Mouse (Mus musculus) neural tube, embryonic 14.5 days (tissue): ENCODE measurements at regions not wholly inside any gene's neighbourhood (a gene's known extent, or its start where the extent isn't known, plus 50 kb on each side); places are given as distances from the start of the nearest gene placed in this dataset.

Source experiments
- ATAC-seq: fragments of 200-750 bp; cut with Nextera tagmentation; 2 replicates; pipeline ENCODE4 v1.8.0; 2017; ENCODE audit warnings: low read depth, mild to moderate bottlenecking, moderate TSS enrichment, moderate library complexity
- H3K27ac ChIP-seq: fragments of 300-500 bp; sonication (generic); 2 replicates; pipeline ENCODE4 v1.5.1; 2014; ENCODE audit warnings: low read depth, mild to moderate bottlenecking, control low read depth, low read length, moderate library complexity, mixed read lengths
- H3K27me3 ChIP-seq: fragments of 300-500 bp; sonication (generic); 2 replicates; pipeline ENCODE4 v1.6.1; 2014; ENCODE audit warnings: low read length; ENCODE audit not compliant: control insufficient read depth, insufficient read depth
- H3K36me3 ChIP-seq: fragments of 300-500 bp; sonication (generic); 2 replicates; pipeline ENCODE4 v1.6.1; 2014; ENCODE audit warnings: low read length, mixed read lengths; ENCODE audit not compliant: control insufficient read depth, insufficient read depth
- H3K4me1 ChIP-seq: fragments of 300-500 bp; sonication (generic); 2 replicates; pipeline ENCODE4 v1.6.1; 2014; ENCODE audit warnings: low read length; ENCODE audit not compliant: control insufficient read depth, insufficient read depth
- H3K4me2 ChIP-seq: fragments of 300-500 bp; sonication (generic); 2 replicates; pipeline ENCODE4 v1.6.1; 2014; ENCODE audit warnings: mild to moderate bottlenecking, low read depth, low read length, control low read depth
- H3K4me3 ChIP-seq: fragments of 300-500 bp; sonication (generic); 2 replicates; pipeline ENCODE4 v1.5.1; 2014; ENCODE audit warnings: low read depth, low read length, control low read depth, mixed read lengths
- H3K9ac ChIP-seq: fragments of 300-500 bp; sonication (generic); replicated peaks from 2 replicates; pipeline ENCODE4 v1.6.1; 2014; ENCODE audit warnings: low read depth, mild to moderate bottlenecking, control low read depth, low read length, mixed read lengths
- H3K9me3 ChIP-seq: fragments of 300-500 bp; sonication (generic); 2 replicates; pipeline ENCODE4 v1.6.1; 2016; ENCODE audit warnings: low read length; ENCODE audit not compliant: control insufficient read depth
- WGBS: fragments of 180-500 bp; shearing (Covaris S2); extraction: QIAGEN DNeasy Blood & Tissue Kit; methylation state at CpG from one replicate; pipeline ENCODE4 v1.1.7; 2014; 5-methylcytosine and 5-hydroxymethylcytosine counted together

GRCm38 (mm10) chr6:93235550-93235949 lies 292.3 kb upstream of the Adamts9 start:
- WGBS: 52% methylated on average over 5 of the region's 5 CpGs
- no peak overlapping the region for H3K27ac ChIP-seq
- no peak overlapping the region for H3K4me3 ChIP-seq
- H3K4me1 ChIP-seq: no peaks in the 10 kb centered on the region
- H3K27me3 ChIP-seq: no peaks in the 10 kb centered on the region
- H3K36me3 ChIP-seq: no peaks in the 10 kb centered on the region
- no peaks in the 10 kb centered on the region for H3K9me3 ChIP-seq
- no peak overlapping the region for H3K9ac ChIP-seq
- no peak overlapping the region for H3K4me2 ChIP-seq
- no peak for ATAC-seq

- no peak overlapping the region for H3K27ac ChIP-seq
- WGBS: 81% methylated on average over 9 of the region's 9 CpGs
Measured at GRCm38 (mm10) chr6:93232636-93233035, 289.3 kb upstream of the Adamts9 start.

GRCm38 (mm10) chr6:93230450-93230849 lies 287.2 kb upstream of the Adamts9 start:
- no peak overlapping the region for H3K4me2 ChIP-seq
- WGBS: 70% methylated on average over 5 of the region's 5 CpGs
- H3K27me3 ChIP-seq: no peaks in the 10 kb centered on the region
- H3K9ac ChIP-seq: no peak overlapping the region
- no peak overlapping the region for H3K27ac ChIP-seq
- no peak overlapping the region for H3K4me3 ChIP-seq
- no peaks in the 10 kb centered on the region for H3K36me3 ChIP-seq
- no peaks in the 10 kb centered on the region for H3K4me1 ChIP-seq
- no peaks in the 10 kb centered on the region for H3K9me3 ChIP-seq
- ATAC-seq: no peak

More at GRCm38 (mm10) chr6:93232636-93233035, 289.3 kb upstream of the Adamts9 start:
- no peak for ATAC-seq
- Histone ChIP-seq H3K4me2 (no peak overlapping the region), H3K27me3 (no peaks in the 10 kb centered on the region), H3K9me3 (no peaks in the 10 kb centered on the region), H3K9ac (no peak overlapping the region), H3K4me1 (no peaks in the 10 kb centered on the region), H3K36me3 (no peaks in the 10 kb centered on the region), H3K4me3 (no peak overlapping the region)

- ATAC-seq: no peak
- Histone ChIP-seq H3K9me3 (no peaks in the 10 kb centered on the region), H3K9ac (no peak overlapping the region), H3K4me2 (no peak overlapping the region), H3K36me3 (no peaks in the 10 kb centered on the region), H3K27me3 (no peaks in the 10 kb centered on the region), H3K27ac (no peak overlapping the region), H3K4me3 (no peak overlapping the region), H3K4me1 (no peaks in the 10 kb centered on the region; the same call in 1 of the 2 replicates)
- WGBS: 94% methylated on average over 2 of the region's 2 CpGs
Measured at GRCm38 (mm10) chr6:93229320-93229719, 286.0 kb upstream of the Adamts9 start.

- ATAC-seq: peak; percentile 95
- no peaks in the 10 kb centered on the region for H3K9me3 ChIP-seq
- no peaks in the 10 kb centered on the region for H3K36me3 ChIP-seq
- H3K27me3 ChIP-seq: no peaks in the 10 kb centered on the region
- WGBS: 18% methylated on average over 8 of the region's 8 CpGs
- no peaks in the 10 kb centered on the region; the same call in 1 of the 2 replicates for H3K4me1 ChIP-seq
- H3K4me3 ChIP-seq: no peak overlapping the region
- H3K9ac ChIP-seq: no peak overlapping the region
- H3K4me2 ChIP-seq: no peak overlapping the region
- no peak overlapping the region for H3K27ac ChIP-seq
Measured at GRCm38 (mm10) chr6:93223610-93224550, 280.6 kb upstream of the Adamts9 start.

- Histone ChIP-seq H3K4me3 (no peak overlapping the region), H3K9me3 (no peaks in the 10 kb centered on the region), H3K4me2 (no peak overlapping the region), H3K4me1 (no peaks in the 10 kb centered on the region), H3K27ac (no peak overlapping the region), H3K9ac (no peak overlapping the region), H3K36me3 (no peaks in the 10 kb centered on the region), H3K27me3 (no peaks in the 10 kb centered on the region)
- no peak for ATAC-seq
- 45% methylated on average over 4 of the region's 4 CpGs for WGBS
Measured at GRCm38 (mm10) chr6:93218015-93218593, 274.8 kb upstream of the Adamts9 start.

- no peak overlapping the region for H3K4me3 ChIP-seq
- H3K4me2 ChIP-seq: no peak overlapping the region
- WGBS: 77% methylated on average over 1 of the region's 1 CpGs
- no peaks in the 10 kb centered on the region for H3K4me1 ChIP-seq
- no peak for ATAC-seq
- no peaks in the 10 kb centered on the region for H3K27me3 ChIP-seq
- H3K9ac ChIP-seq: no peak overlapping the region
- H3K36me3 ChIP-seq: no peaks in the 10 kb centered on the region
- no peaks in the 10 kb centered on the region for H3K9me3 ChIP-seq
- H3K27ac ChIP-seq: no peak overlapping the region
Measured at GRCm38 (mm10) chr6:93200886-93201285, 257.6 kb upstream of the Adamts9 start.

GRCm38 (mm10) chr6:93194741-93195140 lies 251.4 kb upstream of the Adamts9 start:
- H3K9ac ChIP-seq: no peak overlapping the region
- H3K36me3 ChIP-seq: no peaks in the 10 kb centered on the region
- no peak overlapping the region for H3K27ac ChIP-seq
- no peaks in the 10 kb centered on the region for H3K4me1 ChIP-seq
- no peaks in the 10 kb centered on the region for H3K9me3 ChIP-seq
- no peak overlapping the region for H3K4me3 ChIP-seq
- 85% methylated on average over 6 of the region's 6 CpGs for WGBS
- no peak overlapping the region for H3K4me2 ChIP-seq
- ATAC-seq: no peak
- H3K27me3 ChIP-seq: no peaks in the 10 kb centered on the region

GRCm38 (mm10) chr6:93192980-93193379 lies 249.7 kb upstream of the Adamts9 start:
- no peaks in the 10 kb centered on the region for H3K9me3 ChIP-seq
- H3K4me3 ChIP-seq: no peak overlapping the region
- no peaks in the 10 kb centered on the region for H3K4me1 ChIP-seq
- H3K27ac ChIP-seq: no peak overlapping the region
- ATAC-seq: no peak
- H3K36me3 ChIP-seq: no peaks in the 10 kb centered on the region
- H3K9ac ChIP-seq: no peak overlapping the region
- H3K27me3 ChIP-seq: no peaks in the 10 kb centered on the region
- 57% methylated on average over 2 of the region's 2 CpGs for WGBS
- H3K4me2 ChIP-seq: no peak overlapping the region
